Mouse (Mus musculus) brain, embryonic 14.5 days (tissue): ENCODE measurements at regions not wholly inside any gene's neighbourhood (a gene's known extent, or its start where the extent isn't known, plus 50 kb on each side); places are given as distances from the start of the nearest gene placed in this dataset.

Experiments
- CTCF ChIP-seq: fragments of 200-500 bp; IDR thresholded peaks from 2 replicates; pipeline ENCODE4 v1.5.1; 2012; ENCODE audit warnings: inconsistent platforms, mild to moderate bottlenecking, moderate library complexity, borderline replicate concordance; ENCODE audit not compliant: insufficient read depth, insufficient read length; ENCODE audit errors: extremely low read depth
- POLR2A ChIP-seq: fragments of 200-500 bp; IDR thresholded peaks from 2 replicates; pipeline ENCODE4 v1.6.1; 2012; ENCODE audit warnings: mild to moderate bottlenecking, inconsistent platforms, borderline replicate concordance; ENCODE audit not compliant: poor library complexity, insufficient read depth, insufficient read length, severe bottlenecking; ENCODE audit errors: extremely low read depth

- TF ChIP-seq CTCF = no peak
- TF ChIP-seq POLR2A = no peak
Measured at GRCm38 (mm10) chr14:98730375-98730774, 263.7 kb downstream of the Rpl36a-ps1 start.
